Mouse (Mus musculus): Measurements from ENCODE around the gene Dll1. TPM values are rescaled to one million over a fixed set of nuclear protein-coding genes. Genes with fewer than 3 reads are reported as not detected.

The Dll1 gene
- polyA plus RNA-seq, 1 experiment: 0.78 TPM

DNA sequence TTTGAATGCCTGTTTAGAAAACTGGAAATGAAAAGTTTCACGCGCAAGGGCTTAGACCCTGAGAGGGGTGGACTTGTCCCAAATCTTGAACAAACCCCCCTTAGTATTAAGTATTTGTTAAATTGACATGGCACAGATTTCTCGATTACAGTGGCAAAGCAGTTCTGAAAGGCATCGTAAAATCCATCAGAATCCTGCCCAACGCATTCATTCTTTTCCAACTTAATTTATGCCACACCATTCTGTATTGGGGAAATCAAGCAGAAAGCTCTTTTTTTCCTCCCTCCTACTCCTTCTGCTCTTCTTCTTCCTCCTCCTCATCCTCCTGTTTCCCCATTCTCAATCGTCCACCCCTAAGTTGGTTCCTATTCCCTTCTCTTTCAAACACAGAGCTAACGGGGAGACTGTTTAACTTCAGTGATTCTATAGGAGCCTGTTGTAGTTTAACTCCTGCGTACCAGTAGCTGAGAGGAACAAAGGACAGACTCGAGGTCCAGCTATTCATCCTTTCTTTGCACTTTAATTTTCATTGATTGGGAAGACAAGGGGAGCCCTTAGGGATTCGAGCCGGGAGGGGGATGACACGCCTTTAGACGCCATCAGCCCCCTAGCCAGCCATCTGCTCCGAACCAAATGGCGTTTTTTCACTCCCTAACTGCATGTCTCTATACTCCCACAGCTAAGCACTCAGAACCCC is 1.9 kb upstream of the Dll1 start:
- no peak overlapping the region for H3K4me3 ChIP-seq (ENCODE audit: control insufficient read depth, low read depth, low read length)
- peaks cover 29% of the 10 kb centered on the region for H3K4me1 ChIP-seq (ENCODE audit: control insufficient read depth, insufficient read depth, low read length)
- H3K27me3 ChIP-seq (ENCODE audit: control insufficient read depth, insufficient read depth, low read length): peaks cover 2% of the 10 kb centered on the region; the same call in 1 of the 2 replicates

DNA sequence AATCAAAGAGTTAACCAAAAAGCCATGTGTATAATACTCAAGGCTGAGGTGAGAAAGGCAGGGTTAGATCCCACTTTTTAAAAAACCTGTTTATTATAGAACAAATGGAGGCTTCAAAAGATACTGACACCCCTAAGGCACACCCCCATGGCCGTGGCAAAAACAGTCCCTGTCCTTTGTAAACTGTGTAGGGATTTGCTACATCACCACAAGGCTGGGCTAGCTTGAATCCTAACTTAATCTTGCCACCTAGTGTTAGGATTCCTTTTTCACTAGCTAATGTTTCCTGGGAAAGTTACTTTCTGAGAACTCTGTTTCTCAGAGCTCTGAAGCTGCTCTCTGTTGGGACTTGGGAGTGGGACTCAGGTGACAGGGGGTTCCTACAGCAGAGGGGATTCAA is 1.2 kb upstream of the Dll1 start:
- Histone ChIP-seq H3K27me3 (ENCODE audit: control insufficient read depth, insufficient read depth, low read length) (peaks cover 2% of the 10 kb centered on the region; the same call in 1 of the 2 replicates), H3K4me3 (ENCODE audit: control insufficient read depth, low read depth, low read length) (no peak overlapping the region), H3K36me3 (ENCODE audit: control insufficient read depth, insufficient read depth, low read length) (no peaks in the 10 kb centered on the region), H3K4me1 (ENCODE audit: control insufficient read depth, insufficient read depth, low read length) (peaks cover 29% of the 10 kb centered on the region), H3K27ac (ENCODE audit: control insufficient read depth, insufficient read depth, low read depth, low read length) (no peak overlapping the region)
- no peak for TF ChIP-seq CTCF (IDR thresholded peaks at IDR 0.05; ENCODE audit: control insufficient read depth, insufficient read depth, insufficient replicate concordance, low read depth, low read length)
- no peak for TF ChIP-seq POLR2A (IDR thresholded peaks at IDR 0.05; ENCODE audit: control insufficient read depth, low read depth, low read length)

More for the DNA sequence above, 1.9 kb upstream of the Dll1 start:
- TF ChIP-seq CTCF (IDR thresholded peaks at IDR 0.05; ENCODE audit: control insufficient read depth, insufficient read depth, insufficient replicate concordance, low read depth, low read length): no peak
- no peak for TF ChIP-seq POLR2A (IDR thresholded peaks at IDR 0.05; ENCODE audit: control insufficient read depth, low read depth, low read length)
- H3K36me3 ChIP-seq (ENCODE audit: control insufficient read depth, insufficient read depth, low read length): no peaks in the 10 kb centered on the region
- no peak overlapping the region for H3K27ac ChIP-seq (ENCODE audit: control insufficient read depth, insufficient read depth, low read depth, low read length)

DNA sequence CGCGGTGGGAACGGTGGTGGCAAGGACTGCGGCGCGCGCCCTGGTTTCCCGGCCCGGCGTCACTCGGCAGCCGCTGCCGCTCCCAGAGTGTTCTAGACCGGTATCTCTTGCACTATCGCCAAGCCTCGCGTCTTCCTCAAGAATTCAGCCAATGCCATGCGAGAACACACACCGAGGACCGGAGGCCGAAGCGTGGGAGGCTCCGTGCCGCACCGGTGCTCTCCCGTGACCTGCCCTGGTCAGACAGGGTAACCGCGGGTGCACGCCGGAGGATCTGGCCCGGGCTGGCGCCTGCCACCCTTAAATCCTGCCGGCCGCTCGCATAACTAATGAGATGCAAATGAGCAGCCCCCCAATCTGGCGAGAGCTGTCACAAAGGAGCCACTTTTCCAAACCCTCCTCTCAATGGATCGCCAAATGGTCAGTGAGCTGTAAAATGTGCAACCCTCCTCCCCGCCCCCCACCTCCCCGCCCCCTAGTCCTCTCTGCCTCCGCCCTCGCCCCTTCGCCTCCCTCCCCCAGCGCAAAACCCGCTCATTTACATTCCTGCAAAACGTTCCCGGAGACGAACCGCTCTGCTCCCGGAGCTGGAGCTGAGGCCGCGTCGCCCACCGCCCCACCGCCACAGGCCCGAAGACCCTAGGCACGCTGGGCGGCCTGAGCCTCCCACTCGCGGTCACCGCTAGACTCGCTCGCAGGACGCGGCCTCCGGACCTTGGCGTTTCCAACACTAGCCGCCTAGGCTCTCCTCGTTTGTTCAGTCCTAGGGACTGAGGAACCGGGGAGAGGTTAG is 775 bp downstream of the Dll1 start:
- Histone ChIP-seq H3K36me3 (ENCODE audit: control insufficient read depth, insufficient read depth, low read length) (no peaks in the 10 kb centered on the region), H3K4me3 (ENCODE audit: control insufficient read depth, low read depth, low read length) (peak overlapping the region; percentile 72), H3K27ac (ENCODE audit: control insufficient read depth, insufficient read depth, low read depth, low read length) (no peak overlapping the region), H3K4me1 (ENCODE audit: control insufficient read depth, insufficient read depth, low read length) (peaks cover 23% of the 10 kb centered on the region), H3K27me3 (ENCODE audit: control insufficient read depth, insufficient read depth, low read length) (peaks cover 2% of the 10 kb centered on the region; the same call in 1 of the 2 replicates)
- TF ChIP-seq CTCF (IDR thresholded peaks at IDR 0.05; ENCODE audit: control insufficient read depth, insufficient read depth, insufficient replicate concordance, low read depth, low read length) (no peak), POLR2A (IDR thresholded peaks at IDR 0.05; ENCODE audit: control insufficient read depth, low read depth, low read length) (no peak)

GRCm38 (mm10) chr17:15375224-15375623 is 1.4 kb downstream of the Dll1 start:
- Histone ChIP-seq H3K4me3 (ENCODE audit: control insufficient read depth, low read depth, low read length) (peak overlapping the region; percentile 72), H3K36me3 (ENCODE audit: control insufficient read depth, insufficient read depth, low read length) (no peaks in the 10 kb centered on the region), H3K27ac (ENCODE audit: control insufficient read depth, insufficient read depth, low read depth, low read length) (no peak overlapping the region), H3K4me1 (ENCODE audit: control insufficient read depth, insufficient read depth, low read length) (peaks cover 18% of the 10 kb centered on the region), H3K27me3 (ENCODE audit: control insufficient read depth, insufficient read depth, low read length) (no peaks in the 10 kb centered on the region; the same call in 1 of the 2 replicates)
- TF ChIP-seq POLR2A (IDR thresholded peaks at IDR 0.05; ENCODE audit: control insufficient read depth, low read depth, low read length) (no peak), CTCF (IDR thresholded peaks at IDR 0.05; ENCODE audit: control insufficient read depth, insufficient read depth, insufficient replicate concordance, low read depth, low read length) (no peak)

GRCm38 (mm10) chr17:15374321-15375141 is 2.1 kb downstream of the Dll1 start:
- TF ChIP-seq POLR2A (IDR thresholded peaks at IDR 0.05; ENCODE audit: control insufficient read depth, low read depth, low read length): no peak
- TF ChIP-seq CTCF (IDR thresholded peaks at IDR 0.05; ENCODE audit: control insufficient read depth, insufficient read depth, insufficient replicate concordance, low read depth, low read length): no peak
- Histone ChIP-seq H3K27ac (ENCODE audit: control insufficient read depth, insufficient read depth, low read depth, low read length) (no peak overlapping the region), H3K4me3 (ENCODE audit: control insufficient read depth, low read depth, low read length) (peak overlapping the region; percentile 72), H3K27me3 (ENCODE audit: control insufficient read depth, insufficient read depth, low read length) (no peaks in the 10 kb centered on the region; the same call in 1 of the 2 replicates), H3K36me3 (ENCODE audit: control insufficient read depth, insufficient read depth, low read length) (no peaks in the 10 kb centered on the region), H3K4me1 (ENCODE audit: control insufficient read depth, insufficient read depth, low read length) (peaks cover 18% of the 10 kb centered on the region)

GRCm38 (mm10) chr17:15372931-15373652 is 3.6 kb downstream of the Dll1 start:
- Histone ChIP-seq H3K27ac (ENCODE audit: control insufficient read depth, insufficient read depth, low read depth, low read length) (no peak overlapping the region), H3K4me3 (ENCODE audit: control insufficient read depth, low read depth, low read length) (no peak overlapping the region), H3K4me1 (ENCODE audit: control insufficient read depth, insufficient read depth, low read length) (peaks cover 18% of the 10 kb centered on the region), H3K27me3 (ENCODE audit: control insufficient read depth, insufficient read depth, low read length) (no peaks in the 10 kb centered on the region; the same call in 1 of the 2 replicates), H3K36me3 (ENCODE audit: control insufficient read depth, insufficient read depth, low read length) (no peaks in the 10 kb centered on the region)
- no peak for TF ChIP-seq POLR2A (IDR thresholded peaks at IDR 0.05; ENCODE audit: control insufficient read depth, low read depth, low read length)
- TF ChIP-seq CTCF (IDR thresholded peaks at IDR 0.05; ENCODE audit: control insufficient read depth, insufficient read depth, insufficient replicate concordance, low read depth, low read length): no peak

Data from testis, adult 2 months (tissue).